Mouse (Mus musculus): ENCODE data around the gene Nelfa. TPM values are rescaled to one million over a fixed set of nuclear protein-coding genes. Genes with fewer than 3 reads are reported as not detected.
A peak's percentile ranks its signal among the peaks of the same experiment; 100 is the strongest.
"Not testable (repeated sequence)": the region's sequence is repeated elsewhere in the genome, so short reads cannot be mapped to it uniquely, and the experiment has no call there.

Nelfa gene
- 43.5 and 46.9 TPM in 2 replicates for polyA plus RNA-seq (2015; fragmentation: Nextera tagmentation; extraction: Ambion mirVana)

- H3K4me1 ChIP-seq = peaks cover 34% of the 10 kb centered on the region
- H3K4me2 ChIP-seq (replicated peaks) = peak within 1 kb of the TSS; percentile 65
- H3K27ac ChIP-seq (replicated peaks) = peak within 1 kb of the TSS; percentile 95
- H3K36me3 ChIP-seq = no peaks in the 10 kb centered on the region
- peak within 1 kb of the TSS; percentile 76 for H3K9ac ChIP-seq (replicated peaks)
- peak; percentile 99 for ATAC-seq (replicated peaks)
- WGBS = under 1% methylated on average over 61 of the region's 61 CpGs
- H3K4me3 ChIP-seq = peak within 1 kb of the TSS; percentile 89
- H3K27me3 ChIP-seq = no peaks in the 10 kb centered on the region
- peaks cover 4% of the 10 kb centered on the region; the same call in 1 of the 2 replicates for H3K9me3 ChIP-seq
These were observed at the start of gene Nelfa for GRCm38 (mm10) chr5:33936120-33936707. Gene Nelfa, minus strand, starts transcription at chr5:33936413.

GRCm38 (mm10) chr5:33983309-33984121, 47.3 kb upstream of the Nelfa start, which contains the start of gene Gm1673:
Gene Gm1673, plus strand, starts transcription at chr5:33983433.
- peak within 1 kb of the TSS; percentile 94 for H3K4me3 ChIP-seq
- peak; percentile 89 for ATAC-seq (replicated peaks)
- peak within 1 kb of the TSS; percentile 96 for H3K9ac ChIP-seq (replicated peaks)
- under 1% methylated on average over 88 of the region's 88 CpGs for WGBS
- peak within 1 kb of the TSS; percentile 64 for H3K4me2 ChIP-seq (replicated peaks)
- H3K27me3 ChIP-seq = no peaks in the 10 kb centered on the region
- no peaks in the 10 kb centered on the region for H3K9me3 ChIP-seq
- H3K27ac ChIP-seq (replicated peaks) = peak within 1 kb of the TSS; percentile 83
- 0 out of 2 replicates have a peak, but pooled peaks cover 7% of the 10 kb centered on the region for H3K36me3 ChIP-seq
- H3K4me1 ChIP-seq = peaks cover 38% of the 10 kb centered on the region

GRCm38 (mm10) chr5:33982731-33983259, 46.6 kb upstream of the Nelfa start:
- Histone ChIP-seq H3K9me3 (no peaks in the 10 kb centered on the region), H3K4me1 (peaks cover 38% of the 10 kb centered on the region), H3K27ac (replicated peaks) (peak overlapping the region; percentile 83), H3K36me3 (0 out of 2 replicates have a peak, but pooled peaks cover 6% of the 10 kb centered on the region), H3K4me3 (peak overlapping the region; percentile 94), H3K9ac (replicated peaks) (peak overlapping the region; percentile 96), H3K27me3 (no peaks in the 10 kb centered on the region), H3K4me2 (replicated peaks) (peak overlapping the region; percentile 64)
- 3% methylated on average over 26 of the region's 26 CpGs for WGBS
- ATAC-seq (replicated peaks) = peak; percentile 52; the same call in 1 of the 2 replicates

GRCm38 (mm10) chr5:33976267-33976666, 40.1 kb upstream of the Nelfa start:
- Histone ChIP-seq H3K9me3 (no peaks in the 10 kb centered on the region), H3K27ac (replicated peaks) (no peak overlapping the region), H3K4me1 (no peaks in the 10 kb centered on the region), H3K27me3 (no peaks in the 10 kb centered on the region), H3K4me2 (replicated peaks) (no peak overlapping the region), H3K4me3 (no peak overlapping the region), H3K36me3 (no peaks in the 10 kb centered on the region), H3K9ac (replicated peaks) (no peak overlapping the region)
- ATAC-seq (replicated peaks) = no peak
- WGBS = 33% methylated on average over 3 of the region's 3 CpGs

- H3K36me3 ChIP-seq = no peaks in the 10 kb centered on the region
- 40% methylated on average over 2 of the region's 2 CpGs for WGBS
- H3K4me1 ChIP-seq = no peaks in the 10 kb centered on the region
- H3K9ac ChIP-seq (replicated peaks) = no peak overlapping the region
- no peak overlapping the region for H3K4me3 ChIP-seq
- no peaks in the 10 kb centered on the region for H3K9me3 ChIP-seq
- H3K27me3 ChIP-seq = no peaks in the 10 kb centered on the region
- no peak overlapping the region for H3K27ac ChIP-seq (replicated peaks)
- H3K4me2 ChIP-seq (replicated peaks) = no peak overlapping the region
- ATAC-seq (replicated peaks) = no peak
These were observed 38.5 kb upstream of the Nelfa start for GRCm38 (mm10) chr5:33974736-33975135.

- Histone ChIP-seq H3K9me3 (no peaks in the 10 kb centered on the region), H3K36me3 (no peaks in the 10 kb centered on the region), H3K27me3 (no peaks in the 10 kb centered on the region), H3K4me3 (no peak overlapping the region), H3K4me2 (replicated peaks) (no peak overlapping the region), H3K4me1 (no peaks in the 10 kb centered on the region), H3K27ac (replicated peaks) (no peak overlapping the region), H3K9ac (replicated peaks) (no peak overlapping the region)
- WGBS = 80% methylated on average over 4 of the region's 4 CpGs
- ATAC-seq (replicated peaks) = no peak
These were observed 23.2 kb upstream of the Nelfa start for GRCm38 (mm10) chr5:33959382-33959781.

- 87% methylated on average over 4 of the region's 4 CpGs for WGBS
- no peaks in the 10 kb centered on the region for H3K4me1 ChIP-seq
- H3K9me3 ChIP-seq = no peaks in the 10 kb centered on the region
- H3K36me3 ChIP-seq = no peaks in the 10 kb centered on the region
- no peak overlapping the region for H3K27ac ChIP-seq (replicated peaks)
- no peak overlapping the region for H3K9ac ChIP-seq (replicated peaks)
- H3K4me2 ChIP-seq (replicated peaks) = no peak overlapping the region
- no peak overlapping the region for H3K4me3 ChIP-seq
- no peaks in the 10 kb centered on the region for H3K27me3 ChIP-seq
- no peak for ATAC-seq (replicated peaks)
These were observed 19.7 kb upstream of the Nelfa start for GRCm38 (mm10) chr5:33955868-33956267.

GRCm38 (mm10) chr5:33954354-33954753, 18.1 kb upstream of the Nelfa start:
- WGBS = 31% methylated on average over 10 of the region's 10 CpGs
- H3K27me3 ChIP-seq = no peaks in the 10 kb centered on the region
- H3K4me2 ChIP-seq (replicated peaks) = peak overlapping the region; percentile 24
- peak; percentile 86 for ATAC-seq (replicated peaks)
- no peaks in the 10 kb centered on the region for H3K4me1 ChIP-seq
- H3K36me3 ChIP-seq = no peaks in the 10 kb centered on the region
- no peak overlapping the region for H3K27ac ChIP-seq (replicated peaks)
- H3K9ac ChIP-seq (replicated peaks) = no peak overlapping the region
- H3K4me3 ChIP-seq = peak overlapping the region; percentile 28
- no peaks in the 10 kb centered on the region for H3K9me3 ChIP-seq

- ATAC-seq (replicated peaks) = no peak
- Histone ChIP-seq H3K9me3 (no peaks in the 10 kb centered on the region), H3K4me2 (replicated peaks) (peak overlapping the region; percentile 24), H3K27ac (replicated peaks) (no peak overlapping the region), H3K9ac (replicated peaks) (no peak overlapping the region), H3K27me3 (no peaks in the 10 kb centered on the region), H3K4me1 (no peaks in the 10 kb centered on the region), H3K4me3 (peak overlapping the region; percentile 28), H3K36me3 (no peaks in the 10 kb centered on the region)
- 87% methylated on average over 17 of the region's 17 CpGs for WGBS
These were observed 17.4 kb upstream of the Nelfa start for GRCm38 (mm10) chr5:33953471-33954185.

- Histone ChIP-seq H3K4me2 (replicated peaks) (no peak overlapping the region), H3K36me3 (peaks cover 2% of the 10 kb centered on the region; the same call in 1 of the 2 replicates), H3K4me3 (no peak overlapping the region), H3K27ac (replicated peaks) (no peak overlapping the region), H3K4me1 (no peaks in the 10 kb centered on the region), H3K9me3 (peaks cover 11% of the 10 kb centered on the region), H3K9ac (replicated peaks) (no peak overlapping the region), H3K27me3 (no peaks in the 10 kb centered on the region)
- 87% methylated on average over 4 of the region's 4 CpGs for WGBS
- ATAC-seq (replicated peaks) = no peak
These were observed 12.1 kb upstream of the Nelfa start for GRCm38 (mm10) chr5:33948314-33948713.

GRCm38 (mm10) chr5:33947035-33947434, 10.8 kb upstream of the Nelfa start:
- not testable (repeated sequence) for H3K4me1 ChIP-seq; ATAC-seq (replicated peaks)
- 85% methylated on average over 16 of the region's 16 CpGs for WGBS

More at GRCm38 (mm10) chr5:33947035-33947434, 10.8 kb upstream of the Nelfa start:
- not testable (repeated sequence) for H3K36me3 ChIP-seq; H3K9ac ChIP-seq (replicated peaks); H3K27me3 ChIP-seq; H3K4me2 ChIP-seq (replicated peaks); H3K4me3 ChIP-seq; H3K27ac ChIP-seq (replicated peaks)
- peaks cover 13% of the 10 kb centered on the region for H3K9me3 ChIP-seq
